Mouse (Mus musculus): ENCODE data around the gene Gm9970.

Gene Gm9970

DNA sequence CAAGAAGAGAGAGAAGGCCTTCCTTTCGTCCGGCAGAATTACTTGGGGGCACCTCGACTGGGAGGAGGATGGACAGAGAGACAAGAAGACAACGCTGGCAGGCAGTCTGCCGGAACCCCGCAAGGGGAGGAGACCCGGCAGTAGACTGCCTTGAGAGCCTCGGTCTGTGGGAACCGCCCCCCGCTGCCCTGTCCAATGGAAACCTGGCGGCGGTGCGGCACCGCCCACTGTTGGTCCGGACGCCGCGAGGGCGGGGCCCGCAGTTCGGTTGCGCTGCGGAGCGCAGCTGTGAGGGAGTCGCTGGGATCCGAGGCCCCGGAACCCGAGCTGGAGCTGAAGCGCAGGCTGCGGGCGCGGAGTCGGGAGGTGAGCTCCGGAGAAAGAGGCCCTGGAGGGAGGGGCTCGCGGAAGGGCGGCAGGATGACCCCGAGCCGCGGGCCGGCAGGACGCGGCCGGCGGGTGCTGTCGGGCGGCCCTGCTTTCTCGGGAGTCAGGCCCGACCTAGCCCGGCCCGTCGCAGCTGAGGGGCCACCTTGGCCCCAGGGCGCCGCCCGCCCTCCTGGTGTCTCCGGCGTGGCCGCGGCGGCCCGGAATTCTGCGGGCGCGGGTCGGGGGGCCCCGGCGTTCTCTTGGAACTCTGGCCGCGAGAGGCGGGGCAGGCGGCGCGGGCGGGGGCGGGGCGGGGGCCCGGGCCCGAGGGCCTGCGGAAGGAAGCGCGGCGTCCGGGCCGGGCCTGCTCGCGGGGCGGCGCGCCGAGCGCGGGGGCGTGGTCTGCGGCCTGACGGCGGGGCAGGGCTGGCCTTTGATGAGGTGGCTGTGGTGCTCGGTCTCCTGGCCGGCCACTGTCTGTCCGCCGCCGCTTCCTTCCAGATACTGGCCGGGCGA, at the start of gene Gm9970, which contains the start of gene Nrbp1:
Gene Gm9970, minus strand, starts transcription at position 596 of the 885 bp plus-strand sequence.
Gene Nrbp1, plus strand, starts transcription at position 228 of the 885 bp plus-strand sequence.
- ATAC-seq (ENCODE audit: insufficient number of reproducible peaks, low FRiP score, low TSS enrichment), result peak; percentile 96

DNA sequence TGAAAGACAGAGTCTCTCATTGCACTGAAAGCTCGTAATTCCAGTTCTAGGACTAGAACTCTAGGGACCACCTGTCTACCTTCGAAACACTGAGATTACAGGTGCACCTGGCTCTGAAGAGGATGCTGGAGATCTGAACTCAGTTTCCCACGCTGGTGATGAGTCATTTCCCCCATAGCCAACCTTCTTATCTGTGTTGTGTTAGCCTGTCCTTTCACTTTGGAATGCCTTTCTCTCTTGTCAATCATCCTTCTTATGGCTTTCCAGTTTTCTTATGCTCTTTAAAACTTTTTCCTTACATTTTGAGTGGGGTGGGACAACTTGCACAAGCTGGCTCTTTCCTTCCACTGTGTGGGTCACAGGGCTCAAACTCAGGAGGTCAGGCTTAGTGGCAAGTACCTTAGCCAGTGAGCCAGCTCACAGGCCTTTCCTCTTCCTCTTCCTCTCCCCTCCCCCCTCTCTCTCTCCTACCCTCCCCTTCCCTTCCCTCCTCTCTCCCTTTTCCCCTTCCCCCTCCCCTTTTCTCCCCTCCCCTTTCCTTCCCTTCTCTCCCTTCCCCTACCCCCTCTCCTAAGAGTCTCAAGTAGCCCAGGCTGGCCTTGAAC, 48.7 kb upstream of the Gm9970 start:
- ATAC-seq (ENCODE audit: insufficient number of reproducible peaks, low FRiP score, low TSS enrichment), result no peak

DNA sequence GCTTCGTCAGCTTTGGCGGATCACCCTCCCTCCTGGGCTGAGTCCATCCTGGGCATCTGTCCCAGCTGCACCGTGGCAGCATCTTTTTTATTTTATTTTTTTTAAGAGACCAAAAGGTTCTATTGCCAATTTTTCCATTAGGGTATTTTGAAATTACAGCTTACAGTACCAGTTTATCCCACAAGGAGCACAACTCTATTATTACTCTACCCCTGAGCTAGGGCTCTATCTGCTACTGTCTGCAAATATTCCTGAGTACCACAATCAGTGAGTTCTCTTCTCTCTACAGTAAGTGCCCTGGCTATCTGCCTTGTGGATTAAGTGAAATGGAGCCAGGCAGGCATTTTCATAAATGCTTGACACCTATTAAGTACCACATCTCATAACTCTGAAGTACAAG, 47.6 kb upstream of the Gm9970 start:
- no peak for ATAC-seq (ENCODE audit: insufficient number of reproducible peaks, low FRiP score, low TSS enrichment)

DNA sequence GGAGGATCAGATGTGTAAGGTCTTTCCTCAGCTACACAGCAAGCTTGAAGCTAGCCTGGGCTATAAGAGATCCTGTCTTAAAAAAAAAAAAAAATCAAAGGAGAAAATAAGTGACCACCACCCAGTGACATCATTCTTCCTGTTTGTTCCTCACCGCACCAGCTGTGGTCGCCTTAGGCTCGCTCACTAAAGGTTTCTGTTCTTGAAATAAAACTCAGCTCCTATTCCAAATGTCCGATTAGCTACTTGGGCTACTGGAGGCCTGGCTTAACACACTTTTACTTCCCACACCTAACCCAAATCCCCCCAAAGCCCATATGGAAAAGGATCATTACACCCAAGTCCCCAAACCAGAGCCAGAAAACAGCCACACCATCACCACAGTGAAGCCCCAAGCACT, 47.2 kb upstream of the Gm9970 start:
- ATAC-seq (ENCODE audit: insufficient number of reproducible peaks, low FRiP score, low TSS enrichment), result no peak

DNA sequence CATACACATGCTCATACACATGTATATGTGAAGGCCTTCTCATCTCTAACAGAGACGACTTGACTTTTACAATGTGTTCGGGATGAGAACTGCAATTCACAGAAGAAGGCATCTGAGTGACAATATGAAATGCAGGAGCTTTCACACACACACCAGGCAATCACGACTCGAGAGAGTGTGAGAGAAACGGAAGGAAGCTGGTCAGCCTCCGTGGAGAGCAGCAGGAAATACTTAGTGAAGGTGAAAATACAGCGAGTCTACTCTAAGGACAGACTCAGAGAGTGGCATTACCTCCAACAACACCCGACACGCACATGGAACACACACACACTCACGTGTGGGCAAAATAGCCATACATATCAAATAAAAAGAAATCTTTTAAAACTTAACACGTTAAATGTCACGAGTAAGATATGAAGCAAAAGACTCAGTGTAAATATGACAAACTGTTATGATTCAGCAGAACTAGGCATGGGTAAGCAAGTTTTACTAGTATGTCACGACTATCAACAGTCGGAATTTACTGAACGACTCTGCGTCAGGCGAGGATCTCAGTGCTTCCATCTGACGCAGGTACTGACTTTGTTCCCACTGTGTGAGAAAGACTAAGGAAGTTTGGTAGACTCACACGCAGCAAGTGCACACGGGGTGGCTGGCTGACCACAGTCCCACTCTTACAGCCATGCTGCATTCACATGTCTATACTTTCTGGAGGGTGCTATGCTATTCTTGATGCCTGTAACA, 38.4 kb upstream of the Gm9970 start:
- ATAC-seq (ENCODE audit: insufficient number of reproducible peaks, low FRiP score, low TSS enrichment), result no peak

DNA sequence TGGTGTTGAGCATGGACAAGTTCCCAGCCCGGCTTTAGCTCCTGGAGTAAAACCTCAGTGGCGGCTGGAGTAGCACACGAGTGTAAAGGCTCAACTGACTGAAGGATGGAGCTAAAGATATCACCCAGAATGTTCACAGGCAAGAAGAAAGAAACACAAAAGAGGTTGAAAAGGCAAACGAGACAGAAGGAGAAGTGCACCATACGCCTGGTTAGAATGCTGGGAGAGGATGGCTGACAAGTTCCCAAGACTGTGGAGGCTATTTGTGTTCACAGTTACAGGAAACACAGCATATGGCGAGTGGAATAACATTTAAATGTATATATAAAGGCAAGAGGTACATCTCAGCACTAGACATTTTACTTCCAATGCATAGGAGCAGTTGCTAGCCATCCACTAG, 32.0 kb upstream of the Gm9970 start:
- ATAC-seq (ENCODE audit: insufficient number of reproducible peaks, low FRiP score, low TSS enrichment), result no peak

DNA sequence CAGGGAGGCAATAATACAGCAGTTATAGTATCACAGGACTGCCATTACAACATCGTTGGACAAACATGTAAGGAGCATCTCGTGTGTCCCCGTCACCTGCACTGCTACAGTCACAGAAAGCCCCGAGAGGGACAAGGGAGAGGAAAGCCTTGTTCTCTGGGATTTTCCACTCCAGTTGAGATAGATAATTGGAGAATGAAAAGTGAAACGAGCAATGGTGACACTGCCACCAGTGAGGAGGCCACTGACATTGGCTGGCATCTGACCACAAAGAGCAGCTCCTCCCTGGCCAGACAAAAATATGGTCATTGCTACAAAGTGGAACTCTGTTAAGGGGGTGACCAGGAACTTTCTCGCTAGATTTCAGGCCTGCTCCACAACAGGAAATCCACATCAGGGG, 26.7 kb upstream of the Gm9970 start:
- ATAC-seq (ENCODE audit: insufficient number of reproducible peaks, low FRiP score, low TSS enrichment), result no peak

DNA sequence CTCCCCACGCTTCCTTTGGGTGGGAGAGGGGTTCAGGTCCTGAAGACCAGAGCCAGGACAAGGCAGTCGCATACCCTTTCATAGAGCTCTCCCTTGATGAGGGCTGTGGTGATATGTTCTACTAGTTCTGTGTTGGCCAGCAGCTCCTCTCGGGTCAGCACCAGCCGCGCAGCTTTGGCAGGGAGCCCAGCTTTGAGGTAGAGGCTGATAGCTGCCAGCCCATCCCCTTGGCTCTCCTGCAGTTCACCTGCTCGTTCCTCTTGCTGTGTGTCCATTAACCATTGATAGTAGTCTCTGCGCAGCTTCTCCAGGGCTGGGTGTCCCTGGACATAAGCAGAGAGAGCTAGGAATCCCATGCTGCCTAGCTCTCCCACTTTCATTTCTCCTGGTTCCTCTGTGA, 25.1 kb upstream of the Gm9970 start:
- no peak for ATAC-seq (ENCODE audit: insufficient number of reproducible peaks, low FRiP score, low TSS enrichment)

DNA sequence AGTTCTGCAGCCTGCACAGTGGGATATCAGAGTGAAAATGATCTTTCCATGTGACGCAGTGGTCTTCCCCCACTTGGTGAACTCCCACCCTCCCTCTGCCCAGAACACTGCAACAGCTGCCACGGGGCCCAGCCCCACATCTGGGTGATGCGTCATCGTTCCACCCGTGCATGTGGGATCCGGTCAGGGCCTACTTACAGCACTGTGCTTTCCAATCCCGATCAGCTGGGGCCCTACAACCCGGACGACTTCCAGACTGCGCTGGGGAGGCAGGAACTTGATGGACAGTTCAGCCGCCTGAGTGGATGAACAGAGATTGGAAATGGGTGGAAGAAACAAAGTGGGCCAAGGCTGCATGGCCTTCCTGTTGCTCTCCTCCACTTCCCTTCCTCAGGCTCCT, 16.6 kb upstream of the Gm9970 start:
- ATAC-seq (ENCODE audit: insufficient number of reproducible peaks, low FRiP score, low TSS enrichment), result no peak

DNA sequence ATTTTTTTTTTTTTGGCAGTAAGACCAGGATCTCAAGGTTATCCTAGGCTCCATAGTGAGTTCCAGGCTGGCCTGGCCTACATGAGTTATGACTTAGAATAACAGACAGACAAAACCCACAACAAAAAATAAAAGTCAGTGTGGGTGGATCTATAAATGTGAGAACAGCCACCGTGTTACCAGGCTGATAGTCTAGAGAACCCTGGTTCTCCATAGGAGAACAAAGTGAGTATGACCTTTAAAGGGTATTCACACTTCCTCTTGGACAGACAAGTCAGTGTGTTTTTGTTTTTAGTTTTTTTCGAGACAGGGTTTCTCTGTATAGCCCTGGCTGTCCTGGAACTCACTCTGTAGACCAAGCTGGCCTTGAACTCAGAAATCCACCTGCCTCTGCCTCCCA, 14.9 kb upstream of the Gm9970 start:
- no peak for ATAC-seq (ENCODE audit: insufficient number of reproducible peaks, low FRiP score, low TSS enrichment)

DNA sequence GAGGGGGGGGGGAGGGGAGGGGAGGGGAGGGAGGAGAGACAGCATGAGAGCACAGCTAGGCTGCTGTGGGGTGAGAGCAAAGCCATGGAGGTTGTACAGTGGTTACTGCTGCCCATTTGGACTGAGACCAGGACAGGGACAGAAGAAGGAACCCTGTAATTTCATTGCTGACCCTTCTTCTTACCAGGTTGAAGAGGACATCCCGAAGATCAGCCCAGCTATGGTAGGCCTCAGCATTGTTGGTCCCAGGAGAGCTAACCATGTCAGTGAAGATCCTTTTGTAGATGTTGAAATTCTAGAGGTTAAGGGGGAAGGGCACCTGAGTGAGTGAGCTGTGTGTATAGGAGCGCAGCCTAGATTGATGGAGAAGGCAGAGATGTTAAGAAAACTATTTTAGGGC, 14.3 kb upstream of the Gm9970 start:
- no peak for ATAC-seq (ENCODE audit: insufficient number of reproducible peaks, low FRiP score, low TSS enrichment)

DNA sequence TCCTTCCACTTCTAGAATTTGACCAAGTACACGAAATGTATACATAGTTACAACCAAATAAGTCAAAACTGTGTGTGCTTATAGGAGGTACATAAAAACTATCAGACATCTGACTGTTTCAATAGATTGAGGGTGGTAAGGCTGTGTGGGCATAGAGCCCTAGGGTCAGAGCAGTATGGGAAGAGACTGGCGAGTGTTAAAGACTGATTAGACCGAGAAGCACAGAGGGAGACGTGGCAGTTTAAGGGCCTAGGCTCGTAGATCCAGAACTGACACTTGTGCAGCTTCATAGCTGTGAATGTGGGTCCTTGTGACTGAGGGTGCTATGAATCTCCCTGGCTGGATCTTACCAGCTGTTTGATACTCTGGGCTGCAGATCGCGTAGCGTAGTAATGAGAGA, 13.9 kb upstream of the Gm9970 start:
- no peak for ATAC-seq (ENCODE audit: insufficient number of reproducible peaks, low FRiP score, low TSS enrichment)

DNA sequence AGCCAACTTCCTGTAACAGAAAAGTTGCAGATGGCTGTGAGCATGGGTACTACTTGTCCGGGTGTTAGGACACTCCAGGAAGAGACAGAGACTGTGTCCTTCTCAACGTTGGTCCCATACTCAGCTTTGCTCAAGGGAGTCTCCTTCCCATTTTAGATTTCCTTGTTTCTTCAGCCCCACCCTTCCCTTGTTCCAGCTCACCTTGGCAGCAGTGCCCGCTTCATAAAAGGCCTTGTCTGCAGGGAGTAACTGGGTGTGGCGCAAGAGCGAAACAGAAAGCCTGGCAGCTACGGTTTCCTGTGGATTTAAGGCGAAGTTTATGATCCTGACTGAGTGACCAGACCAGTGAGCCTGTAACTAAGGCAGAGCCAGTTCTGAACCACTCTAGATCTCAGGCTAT, 13.4 kb upstream of the Gm9970 start:
- ATAC-seq (ENCODE audit: insufficient number of reproducible peaks, low FRiP score, low TSS enrichment), result no peak

DNA sequence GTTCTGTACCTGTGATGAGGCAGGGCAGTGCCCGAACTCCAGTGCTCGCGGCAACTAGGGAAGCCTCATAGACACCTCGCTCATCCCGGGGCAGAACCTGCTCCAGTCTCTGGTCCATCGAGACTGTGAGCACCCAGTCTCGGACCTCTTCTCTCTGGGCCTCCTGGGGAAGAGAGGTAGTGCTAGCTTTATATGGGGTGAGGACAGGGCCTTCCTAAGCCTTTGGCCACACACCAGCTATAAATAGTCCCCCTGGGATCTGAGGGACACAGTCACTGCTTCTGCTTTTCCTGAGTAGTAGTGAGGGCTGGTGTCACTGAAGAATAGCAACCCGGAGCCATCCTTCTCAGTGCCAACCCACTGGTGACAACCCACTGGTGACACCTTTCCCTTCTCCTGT, 12.8 kb upstream of the Gm9970 start:
- ATAC-seq (ENCODE audit: insufficient number of reproducible peaks, low FRiP score, low TSS enrichment), result no peak

DNA sequence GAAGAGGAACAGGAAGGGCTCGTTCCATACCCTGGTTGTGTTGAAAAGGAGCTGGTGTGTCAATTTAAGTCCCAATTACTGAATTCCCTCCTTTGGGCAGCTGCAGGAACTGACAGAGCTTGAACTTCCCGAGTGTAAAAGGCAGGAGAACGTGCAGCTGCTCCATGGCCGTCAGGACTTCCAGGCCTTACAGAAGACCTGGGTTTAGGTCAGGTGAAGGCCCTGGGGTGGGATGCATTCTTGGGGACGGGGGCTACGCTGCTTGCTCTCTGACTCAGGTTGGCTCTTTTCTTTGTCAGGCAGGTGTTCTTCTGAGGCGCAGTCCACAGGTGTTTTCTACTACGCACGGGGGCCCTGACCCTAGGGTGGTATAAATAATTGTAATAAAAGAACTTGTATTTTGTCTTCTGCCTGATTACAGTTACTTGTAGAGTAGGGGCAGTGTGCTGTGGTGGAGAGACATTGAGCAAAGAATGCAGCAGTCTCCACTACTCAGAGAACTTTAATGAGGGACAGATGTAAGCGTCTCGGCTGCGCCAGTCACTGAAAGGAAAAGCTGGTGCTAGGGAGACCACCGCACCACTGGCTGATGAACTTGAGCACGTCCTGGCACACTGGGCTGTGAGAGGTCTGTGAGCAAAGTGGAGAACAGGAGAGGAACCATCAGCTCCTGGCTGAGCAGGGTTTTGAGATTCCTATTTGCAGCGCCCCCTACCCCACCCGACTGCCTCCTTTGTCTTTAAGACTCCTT, 11.9 kb upstream of the Gm9970 start:
- ATAC-seq (ENCODE audit: insufficient number of reproducible peaks, low FRiP score, low TSS enrichment), result no peak

DNA sequence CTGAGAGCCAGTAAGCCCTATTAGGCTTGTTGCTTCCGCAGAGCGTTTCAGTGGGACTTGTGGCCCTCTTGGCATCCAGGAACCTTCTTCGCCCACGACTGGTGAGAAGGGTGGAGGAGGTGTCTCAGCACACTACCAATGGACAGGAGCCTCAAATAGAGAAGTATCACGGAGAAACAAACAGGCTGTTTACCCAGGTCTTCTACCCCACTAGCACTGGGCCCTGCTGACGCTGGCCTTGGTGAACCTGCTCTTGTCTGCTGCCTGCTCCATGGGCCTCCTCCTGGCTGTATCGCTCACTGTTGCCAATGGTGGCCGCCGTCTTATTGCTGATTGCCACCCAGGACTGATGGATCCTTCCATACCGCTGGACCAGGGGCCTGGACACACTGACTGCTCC, 11.1 kb upstream of the Gm9970 start:
- ATAC-seq (ENCODE audit: insufficient number of reproducible peaks, low FRiP score, low TSS enrichment), result no peak

DNA sequence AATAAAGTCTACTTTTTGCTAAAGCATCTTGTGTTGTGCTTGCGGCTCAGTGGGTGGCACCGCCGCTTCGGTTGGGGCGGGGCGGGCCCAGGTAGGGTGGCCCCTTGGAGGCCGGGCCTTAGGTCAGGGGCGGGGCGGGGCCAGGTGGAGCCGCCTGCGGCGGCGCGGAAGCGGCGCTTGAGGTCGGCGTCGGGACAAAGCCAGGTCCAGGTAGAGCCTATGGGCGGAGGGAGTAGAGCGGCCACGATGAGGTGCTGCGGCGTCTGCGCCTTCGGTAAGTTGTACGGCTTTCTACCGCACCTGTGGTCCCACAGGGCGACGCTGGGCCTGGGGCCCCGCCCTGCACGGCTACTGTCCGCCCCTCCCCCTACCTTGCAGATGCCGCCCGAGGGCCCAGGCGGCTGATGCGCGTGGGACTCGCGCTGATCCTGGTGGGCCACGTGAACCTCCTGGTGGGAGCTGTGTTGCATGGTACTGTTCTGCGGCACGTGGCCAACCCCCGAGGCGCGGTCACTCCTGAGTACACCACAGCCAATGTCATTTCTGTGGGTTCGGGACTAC, 10.6 kb upstream of the Gm9970 start, which contains the start of gene Krtcap3:
Gene Krtcap3, plus strand, starts transcription at position 151 of the 561 bp plus-strand sequence.
- ATAC-seq (ENCODE audit: insufficient number of reproducible peaks, low FRiP score, low TSS enrichment), result peak; percentile 54; the same call in 1 of the 2 replicates

DNA sequence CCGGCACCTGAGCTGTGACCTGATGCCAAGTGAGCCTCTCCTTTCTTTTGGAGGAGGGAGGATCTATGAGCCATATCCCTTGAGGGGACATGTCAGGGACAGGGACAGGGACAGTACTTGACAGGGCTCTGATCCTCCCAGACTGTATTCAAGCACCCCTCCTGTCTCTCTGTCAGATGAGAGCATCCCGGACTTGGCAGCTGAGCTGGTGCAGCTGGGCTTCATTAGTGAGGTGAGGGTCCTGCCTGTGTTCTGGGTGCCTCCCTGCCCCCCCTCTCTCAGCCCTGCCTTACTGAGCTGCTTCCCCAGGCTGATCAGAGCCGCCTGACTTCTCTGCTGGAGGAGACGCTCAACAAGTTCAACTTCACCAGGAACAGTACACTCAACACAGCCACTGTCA, 9.7 kb upstream of the Gm9970 start:
- ATAC-seq (ENCODE audit: insufficient number of reproducible peaks, low FRiP score, low TSS enrichment), result no peak

DNA sequence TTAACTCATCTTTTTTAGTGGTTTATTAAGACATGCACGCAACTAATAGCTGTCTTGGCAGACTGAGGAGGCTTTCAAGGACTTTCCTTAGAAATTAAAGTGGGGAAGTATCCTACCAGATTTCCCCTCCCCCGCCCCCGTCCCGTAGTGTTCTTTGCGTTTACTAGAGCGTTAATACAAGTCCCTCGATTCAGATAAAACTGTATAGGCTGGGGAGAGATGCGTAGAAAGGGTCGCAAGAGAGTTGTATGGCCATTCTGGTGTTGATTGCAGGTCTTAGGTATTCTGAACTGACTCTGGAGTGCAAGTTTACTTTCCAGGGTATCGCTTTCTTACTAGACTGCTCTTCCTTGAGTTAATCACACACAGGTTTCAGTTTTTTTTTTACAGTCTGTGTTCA, 1.2 kb upstream of the Gm9970 start:
- no peak for ATAC-seq (ENCODE audit: insufficient number of reproducible peaks, low FRiP score, low TSS enrichment)

DNA sequence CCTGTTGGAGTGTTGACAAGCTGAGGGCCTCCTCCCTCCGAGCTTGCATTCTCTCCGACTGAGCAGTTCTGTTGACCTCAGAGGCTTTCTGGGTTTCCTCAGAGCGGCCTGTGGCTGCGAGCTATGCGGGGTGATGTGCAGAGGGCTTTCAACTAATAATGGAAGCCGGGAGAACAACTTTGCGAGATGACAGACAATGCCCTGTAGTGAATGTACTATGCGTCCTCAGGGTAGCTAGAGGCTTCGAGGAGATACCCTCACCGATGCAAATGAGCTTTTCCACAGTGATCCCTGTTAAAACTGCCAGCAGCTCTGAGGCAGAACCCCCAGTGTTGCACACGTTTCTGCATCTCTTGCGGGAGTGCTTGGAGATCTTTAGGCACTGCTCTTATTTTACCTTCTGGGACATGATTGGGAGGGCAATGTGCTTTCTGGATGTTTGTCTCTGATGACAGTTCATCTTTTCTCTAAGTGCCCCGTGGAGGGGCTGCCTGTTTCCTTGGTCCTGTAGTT, 546 bp upstream of the Gm9970 start:
- no peak for ATAC-seq (ENCODE audit: insufficient number of reproducible peaks, low FRiP score, low TSS enrichment)

Data from cerebellum, adult (tissue).